Comparison of ENCODE assay signal across 1 mouse cellular context in the genomic region with DNA sequence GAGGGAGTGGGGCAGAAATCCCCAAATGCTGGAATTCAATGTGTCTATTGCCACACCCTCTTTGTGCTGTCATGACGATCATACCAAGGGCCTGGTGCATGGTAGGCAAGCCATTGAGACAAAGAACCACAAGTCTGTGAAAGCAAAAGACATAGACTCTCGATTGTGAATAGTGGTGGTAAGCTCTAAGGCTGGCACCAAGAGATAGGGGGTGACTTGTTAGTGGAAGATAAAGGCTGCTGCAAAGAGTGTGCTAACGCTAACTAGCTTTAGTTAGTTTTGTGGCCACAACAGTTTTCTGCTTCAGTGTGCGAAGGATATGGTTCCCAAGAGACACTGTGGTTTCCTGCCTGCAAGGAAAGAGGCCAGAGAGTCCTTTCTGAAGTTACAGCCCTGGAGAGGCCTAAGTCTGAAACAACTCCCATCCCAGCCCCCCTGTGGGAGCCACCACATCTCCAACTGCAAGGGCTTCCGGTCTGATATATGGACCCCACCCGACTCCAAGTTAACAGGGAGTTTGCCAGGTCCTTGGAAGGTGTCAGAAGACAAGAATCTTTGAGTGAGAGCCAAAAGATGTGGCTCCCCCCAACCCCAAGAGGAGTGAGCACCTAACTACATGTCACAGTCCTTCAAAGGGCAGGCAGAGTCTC.
TF ChIP-seq lines count a peak whose summit lies in the region.

No protein-coding gene starts in this region.

TF ChIP-seq in myocyte, 11 proteins besides CTCF, POLR2A, EP300 and RAD21 (continued from another document):
- TF ChIP-seq E2F4 (IDR thresholded peaks at IDR 0.05; ENCODE audit: insufficient read depth) (no peak), REST (IDR thresholded peaks at IDR 0.05; ENCODE audit: insufficient read depth, insufficient read length) (no peak), TCF12 (IDR thresholded peaks at IDR 0.05; ENCODE audit: insufficient read depth, poor library complexity, severe bottlenecking) (no peak), MAX (IDR thresholded peaks at IDR 0.05; ENCODE audit: low read depth) (no peak)
